Mouse (Mus musculus) intestine, postnatal 0 days (tissue): ENCODE results near the gene Klc1. TPM values are rescaled to one million over a fixed set of nuclear protein-coding genes. Genes with fewer than 3 reads are reported as not detected.

Source experiments
- ATAC-seq: fragments of 200-750 bp; cut with Nextera tagmentation; 2 replicates; pipeline ENCODE4 v1.8.0; 2017; ENCODE audit warnings: mild to moderate bottlenecking, moderate TSS enrichment, moderate library complexity
- H3K27ac ChIP-seq: fragments of 300-500 bp; sonication (generic); 2 replicates; pipeline ENCODE4 v1.5.1; 2014; ENCODE audit warnings: mild to moderate bottlenecking, low read depth, low read length, moderate library complexity
- H3K27me3 ChIP-seq: fragments of 300-500 bp; sonication (generic); replicated peaks from 2 replicates; pipeline ENCODE4 v1.6.1; 2014; ENCODE audit warnings: low read length, mixed read lengths; ENCODE audit not compliant: control insufficient read depth, insufficient read depth
- H3K36me3 ChIP-seq: fragments of 300-500 bp; sonication (generic); 2 replicates; pipeline ENCODE4 v1.6.1; 2014; ENCODE audit warnings: mild to moderate bottlenecking, moderate library complexity; ENCODE audit not compliant: control insufficient read depth, insufficient read depth
- H3K4me1 ChIP-seq: fragments of 300-500 bp; sonication (generic); replicated peaks from 2 replicates; pipeline ENCODE4 v1.6.1; 2014; ENCODE audit warnings: antibody characterized with exemption, low read length, mixed read lengths; ENCODE audit not compliant: control insufficient read depth, insufficient read depth
- H3K4me2 ChIP-seq: fragments of 300-500 bp; sonication (generic); replicated peaks from 2 replicates; pipeline ENCODE4 v1.6.1; 2014; ENCODE audit warnings: low read depth, mild to moderate bottlenecking, moderate library complexity
- H3K4me3 ChIP-seq: fragments of 300-500 bp; sonication (generic); 2 replicates; pipeline ENCODE4 v1.5.1; 2014; ENCODE audit warnings: low read depth, low read length
- H3K9ac ChIP-seq: fragments of 300-500 bp; sonication (generic); 2 replicates; pipeline ENCODE4 v1.6.1; 2014; ENCODE audit warnings: mild to moderate bottlenecking, low read depth, low read length
- H3K9me3 ChIP-seq: fragments of 300-500 bp; sonication (generic); 2 replicates; pipeline ENCODE4 v1.6.1; 2016; ENCODE audit warnings: mixed run types; ENCODE audit not compliant: control insufficient read depth
- CTCF ChIP-seq: sonication (generic); IDR thresholded peaks from 2 replicates; pipeline ENCODE4 v1.5.1; 2016; ENCODE audit warnings: low read depth, mild to moderate bottlenecking, control low read depth, antibody characterized with exemption, moderate library complexity
- WGBS: fragments of 180-500 bp; shearing (Covaris S2); extraction: QIAGEN DNeasy Blood & Tissue Kit; methylation state at CpG from one replicate; pipeline ENCODE4 v1.1.7; 2014; 5-methylcytosine and 5-hydroxymethylcytosine counted together
- polyA plus RNA-seq: library from polyadenylated mRNA; unstranded; fragments of >200 nt; fragmentation: Nextera tagmentation; extraction: Ambion mirVana; gene quantifications from 2 replicates; pipeline ENCODE4 v1.2.1, GENCODE M21; 2015

Klc1 gene
- polyA plus RNA-seq, 1 experiment from 2014 or later = 42.9 TPM

GRCm38 (mm10) chr12:111791474-111792104 lies 32.9 kb downstream of the Klc1 start:
- TF ChIP-seq CTCF = no peak
- Histone ChIP-seq H3K9ac (no peak overlapping the region), H3K27me3 (no peaks in the 10 kb centered on the region), H3K4me3 (no peak overlapping the region), H3K4me1 (peaks cover 9% of the 10 kb centered on the region; the same call in 1 of the 2 replicates), H3K4me2 (no peak overlapping the region), H3K9me3 (no peaks in the 10 kb centered on the region), H3K36me3 (peaks cover 88% of the 10 kb centered on the region), H3K27ac (peak overlapping the region; percentile 68)
- ATAC-seq = no peak
- WGBS = 85% methylated on average over 13 of the region's 13 CpGs

GRCm38 (mm10) chr12:111794102-111794501 lies 35.5 kb downstream of the Klc1 start:
- H3K27me3 ChIP-seq = no peaks in the 10 kb centered on the region
- no peak overlapping the region for H3K4me3 ChIP-seq
- peak; percentile 50 for TF ChIP-seq CTCF
- peaks cover 6% of the 10 kb centered on the region; the same call in 1 of the 2 replicates for H3K4me1 ChIP-seq
- no peaks in the 10 kb centered on the region for H3K9me3 ChIP-seq
- ATAC-seq = peak; percentile 62
- 0 out of 2 replicates have a peak overlapping the region, but pooled peaks have one; percentile 34 for H3K9ac ChIP-seq
- 29% methylated on average over 22 of the region's 22 CpGs for WGBS
- H3K4me2 ChIP-seq = peak overlapping the region; percentile 35
- H3K36me3 ChIP-seq = peaks cover 86% of the 10 kb centered on the region
- H3K27ac ChIP-seq = peak overlapping the region; percentile 88

GRCm38 (mm10) chr12:111794526-111795179 lies 36.0 kb downstream of the Klc1 start:
- no peak for TF ChIP-seq CTCF
- Histone ChIP-seq H3K27ac (peak overlapping the region; percentile 88), H3K4me3 (no peak overlapping the region), H3K9ac (0 out of 2 replicates have a peak overlapping the region, but pooled peaks have one; percentile 34), H3K27me3 (no peaks in the 10 kb centered on the region), H3K4me2 (peak overlapping the region; percentile 35), H3K36me3 (peaks cover 82% of the 10 kb centered on the region), H3K9me3 (no peaks in the 10 kb centered on the region), H3K4me1 (peaks cover under 1% of the 10 kb centered on the region; the same call in 1 of the 2 replicates)
- WGBS = 68% methylated on average over 18 of the region's 18 CpGs
- ATAC-seq = peak; percentile 74

GRCm38 (mm10) chr12:111795180-111795895 lies 36.7 kb downstream of the Klc1 start:
- Histone ChIP-seq H3K4me1 (no peaks in the 10 kb centered on the region; the same call in 1 of the 2 replicates), H3K27me3 (no peaks in the 10 kb centered on the region), H3K36me3 (peaks cover 76% of the 10 kb centered on the region), H3K27ac (peak overlapping the region; percentile 88), H3K9me3 (no peaks in the 10 kb centered on the region), H3K4me3 (no peak overlapping the region), H3K4me2 (no peak overlapping the region), H3K9ac (no peak overlapping the region)
- no peak for TF ChIP-seq CTCF
- ATAC-seq = no peak
- WGBS = 87% methylated on average over 28 of the region's 28 CpGs

- Histone ChIP-seq H3K4me1 (no peaks in the 10 kb centered on the region; the same call in 1 of the 2 replicates), H3K9me3 (no peaks in the 10 kb centered on the region), H3K27me3 (no peaks in the 10 kb centered on the region), H3K36me3 (peaks cover 73% of the 10 kb centered on the region), H3K27ac (no peak overlapping the region), H3K9ac (0 out of 2 replicates have a peak overlapping the region, but pooled peaks have one; percentile 22), H3K4me2 (no peak overlapping the region), H3K4me3 (no peak overlapping the region)
- no peak for TF ChIP-seq CTCF
- ATAC-seq = no peak
- WGBS = 82% methylated on average over 8 of the region's 8 CpGs
Observed at GRCm38 (mm10) chr12:111797251-111797650, 38.6 kb downstream of the Klc1 start.

- WGBS = 93% methylated on average over 13 of the region's 13 CpGs
- Histone ChIP-seq H3K27ac (no peak overlapping the region; the same call in 1 of the 2 replicates), H3K9me3 (no peaks in the 10 kb centered on the region), H3K4me2 (no peak overlapping the region), H3K4me3 (no peak overlapping the region), H3K4me1 (no peaks in the 10 kb centered on the region; the same call in 1 of the 2 replicates), H3K27me3 (no peaks in the 10 kb centered on the region), H3K36me3 (peaks cover 75% of the 10 kb centered on the region), H3K9ac (no peak overlapping the region)
- ATAC-seq = no peak
- no peak for TF ChIP-seq CTCF
Observed at GRCm38 (mm10) chr12:111798493-111798892, 39.8 kb downstream of the Klc1 start.
